Mouse (Mus musculus) left cerebral cortex, adult 11 months (tissue): ENCODE results near the gene Abcg5.

Experiments used
- DNase-seq: peaks from one replicate; pipeline ENCODE4 v3.0.0; 2022; ENCODE audit warnings: low spot score

The Abcg5 gene

GRCm38 (mm10) chr17:84682734-84683717 lies at the start of gene Abcg5:
Abcg5 (minus strand) TSS chr17:84683011.
- no peak for DNase-seq

DNA sequence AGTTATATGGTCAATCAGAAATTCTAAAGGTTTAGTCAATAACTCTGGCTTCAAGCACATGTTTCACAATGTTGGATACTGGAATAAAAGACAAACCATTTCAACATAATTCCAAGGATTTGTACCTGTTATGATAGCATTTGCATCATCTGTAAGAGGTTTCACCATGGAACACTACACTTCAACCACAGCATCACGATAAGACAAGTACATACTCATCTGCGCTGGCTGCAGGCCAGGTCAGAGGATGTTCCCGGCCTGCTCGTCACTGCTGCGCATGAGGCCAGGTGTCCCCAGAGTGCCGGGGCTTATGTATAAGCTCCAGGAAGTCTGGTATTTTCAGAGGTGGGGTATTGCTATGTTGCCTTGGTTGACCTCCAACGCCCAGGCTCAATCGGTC lies 49.8 kb upstream of the Abcg5 start:
- no peak for DNase-seq

DNA sequence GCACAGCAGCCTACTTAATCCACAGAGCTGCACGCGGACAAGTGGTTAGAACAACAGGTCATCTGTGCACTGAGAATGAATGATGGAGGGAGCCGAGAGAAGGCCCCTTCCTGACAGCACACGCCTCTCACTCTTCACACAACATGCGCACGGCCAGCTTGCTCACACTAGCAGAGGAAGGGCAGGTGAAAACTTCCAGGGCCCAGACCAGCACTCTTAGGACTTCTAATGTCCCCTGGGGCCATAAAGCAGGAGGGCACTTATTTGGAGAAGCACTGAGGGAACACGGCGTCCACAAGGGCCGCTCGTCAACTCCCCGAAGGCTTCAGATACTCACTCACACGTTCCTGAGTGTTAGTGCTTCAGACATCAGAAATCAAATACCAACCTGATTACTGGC lies 48.5 kb upstream of the Abcg5 start:
- DNase-seq = no peak

DNA sequence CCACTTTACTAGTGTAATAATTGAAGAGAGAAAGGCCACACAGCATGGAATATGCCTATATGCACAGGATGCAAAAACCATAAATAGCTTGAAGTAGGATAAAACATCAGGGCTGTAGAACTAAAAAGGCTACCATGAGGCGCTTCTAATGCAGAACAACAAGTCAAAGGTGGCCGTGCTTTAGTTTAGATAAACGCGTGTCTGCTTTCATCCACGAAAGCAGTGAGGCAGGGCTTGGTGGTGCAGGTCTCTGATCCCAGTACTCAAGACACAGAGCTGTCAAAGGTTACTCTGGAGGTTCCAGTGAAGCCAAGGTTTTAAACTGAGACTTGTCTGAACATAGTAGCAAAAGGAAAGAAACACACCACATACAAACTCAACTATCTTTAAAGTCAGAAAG lies 46.3 kb upstream of the Abcg5 start:
- no peak for DNase-seq

GRCm38 (mm10) chr17:84728201-84728911 lies 45.5 kb upstream of the Abcg5 start:
- no peak for DNase-seq

GRCm38 (mm10) chr17:84725163-84725562 lies 42.4 kb upstream of the Abcg5 start:
- no peak for DNase-seq

- no peak for DNase-seq
These were observed 41.2 kb upstream of the Abcg5 start for GRCm38 (mm10) chr17:84724028-84724427.

GRCm38 (mm10) chr17:84719105-84719504 lies 36.3 kb upstream of the Abcg5 start:
- no peak for DNase-seq

DNA sequence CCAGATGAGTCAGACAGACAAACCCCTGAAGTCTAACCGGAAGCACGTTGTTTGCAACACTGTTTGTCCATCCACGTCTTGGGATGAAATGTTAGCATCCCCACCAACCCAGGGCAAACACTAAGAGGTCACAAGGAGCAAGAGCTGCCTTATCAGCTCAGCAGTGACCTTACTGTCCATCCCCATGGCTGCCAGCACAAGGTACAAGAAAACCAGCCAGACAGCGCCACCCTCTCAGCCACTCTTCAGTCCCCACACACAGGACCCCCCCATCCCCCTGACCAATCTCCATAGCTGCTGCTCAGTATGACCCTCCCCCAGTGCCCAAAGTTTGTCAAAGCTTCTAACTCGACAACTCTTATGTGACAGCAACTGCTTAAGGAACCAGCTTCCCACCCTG lies 34.6 kb upstream of the Abcg5 start:
- DNase-seq = no peak

DNA sequence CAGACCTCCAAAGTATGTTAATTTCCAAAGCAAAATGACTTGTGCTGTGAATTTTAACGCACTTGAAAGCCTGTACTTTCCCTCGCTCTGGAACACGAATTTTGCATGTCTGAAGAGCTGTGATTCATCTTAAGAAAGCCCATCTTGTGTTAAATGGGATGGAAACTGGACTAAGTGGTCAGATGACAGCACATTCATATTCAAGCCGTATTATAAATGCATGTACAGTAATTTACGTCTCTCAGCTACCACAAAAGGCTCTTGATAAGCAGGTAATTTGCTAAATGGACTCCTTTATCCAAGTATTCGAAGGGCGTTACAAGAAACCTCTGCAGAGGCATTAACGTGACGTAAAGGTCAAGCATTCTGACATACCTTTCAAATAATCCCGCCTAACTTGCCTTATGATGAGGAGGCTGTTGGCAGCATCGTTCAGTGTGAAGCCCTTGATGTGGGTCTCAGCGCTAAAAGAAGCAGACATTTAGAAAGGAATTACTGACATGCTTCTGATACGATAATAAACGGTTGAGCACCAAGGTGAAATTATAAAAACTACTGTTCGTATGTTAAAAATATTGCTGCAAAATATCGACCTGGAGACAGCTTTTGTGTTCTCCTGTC lies 33.6 kb upstream of the Abcg5 start:
- no peak for DNase-seq

DNA sequence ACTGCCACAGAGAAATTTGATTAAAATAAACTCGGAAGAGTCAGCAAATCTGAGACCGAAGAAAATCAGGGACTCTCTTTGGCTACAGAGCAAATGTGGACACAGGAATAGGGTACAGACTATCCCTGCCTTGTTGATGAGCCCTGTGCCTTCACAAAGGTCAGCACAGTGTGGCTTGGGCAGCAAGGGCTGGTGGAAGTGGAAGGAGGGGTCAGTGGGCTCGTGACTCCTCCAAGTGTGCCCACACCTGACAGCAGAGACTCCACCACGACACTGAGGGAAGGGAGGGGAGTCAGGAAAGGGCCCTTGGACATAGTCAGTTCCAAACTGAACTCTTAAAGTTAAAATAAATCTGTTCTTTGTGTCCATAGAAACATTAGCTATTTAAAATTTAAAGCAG lies 32.1 kb upstream of the Abcg5 start:
- no peak for DNase-seq

- DNase-seq = peak; percentile 28
These were observed 30.9 kb upstream of the Abcg5 start for GRCm38 (mm10) chr17:84713563-84714164.

DNA sequence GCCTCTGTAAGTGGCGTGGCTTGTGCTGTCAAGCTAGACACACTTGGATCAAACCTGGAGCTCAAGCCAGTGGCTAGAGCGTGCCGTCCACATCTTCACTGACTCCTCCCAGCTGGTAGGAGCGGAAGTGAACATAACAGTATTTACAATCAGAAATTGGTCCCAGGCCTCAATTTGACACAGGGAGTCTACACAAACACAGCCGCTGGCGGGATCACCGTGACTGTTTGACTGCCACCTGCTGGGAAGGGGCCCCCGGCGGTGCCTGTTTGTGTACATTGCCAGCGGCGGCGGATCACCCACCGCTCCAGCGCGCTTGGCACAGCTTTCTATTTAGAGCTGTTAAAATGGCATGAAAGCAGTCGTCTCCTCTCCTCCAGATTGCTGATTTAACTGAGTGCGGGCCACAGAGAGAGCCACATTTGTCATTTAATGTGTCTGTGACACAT lies 26.6 kb upstream of the Abcg5 start:
- DNase-seq = no peak

DNA sequence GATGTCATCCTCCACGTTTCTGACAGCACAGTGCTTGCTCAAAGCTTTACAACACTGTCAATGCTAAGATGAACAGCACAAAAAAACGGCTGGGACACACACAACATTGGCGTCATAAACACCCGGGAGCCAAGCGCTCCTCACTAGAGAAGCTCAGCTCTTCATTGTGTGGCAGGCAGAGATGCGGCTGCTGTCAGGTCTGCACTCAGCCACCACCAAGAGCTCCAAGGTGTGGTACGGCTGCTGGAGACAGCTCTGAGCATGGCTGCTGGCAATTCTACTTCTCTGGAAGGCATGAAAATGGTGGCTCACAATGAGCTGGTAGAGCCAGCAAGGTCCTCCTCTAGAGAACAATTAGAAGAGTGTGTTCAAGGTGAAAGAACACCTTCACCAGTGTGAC lies 26.0 kb upstream of the Abcg5 start:
- DNase-seq = no peak

DNA sequence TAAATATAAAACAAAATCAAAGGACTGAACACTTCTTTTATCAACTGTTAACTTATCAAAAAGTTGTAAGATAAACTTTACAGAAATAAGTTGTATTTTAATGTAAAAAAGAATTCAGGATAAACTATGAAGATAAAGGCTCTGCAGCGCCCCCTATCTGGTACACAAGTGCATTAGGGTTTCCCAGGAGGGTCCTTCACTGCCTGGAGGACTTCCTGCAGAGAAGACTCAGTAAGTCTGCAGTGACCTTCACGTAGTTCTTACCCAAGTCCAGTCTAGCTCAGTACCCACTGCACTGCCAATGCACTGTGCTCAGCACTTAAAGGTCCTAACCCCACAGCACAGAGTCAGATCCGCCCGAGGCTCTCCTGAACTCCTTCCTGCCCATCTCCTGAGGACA lies 24.6 kb upstream of the Abcg5 start:
- DNase-seq = no peak

GRCm38 (mm10) chr17:84698727-84699126 lies 15.9 kb upstream of the Abcg5 start:
- peak; percentile 53 for DNase-seq

GRCm38 (mm10) chr17:84696537-84696936 lies 13.7 kb upstream of the Abcg5 start:
- DNase-seq = no peak

DNA sequence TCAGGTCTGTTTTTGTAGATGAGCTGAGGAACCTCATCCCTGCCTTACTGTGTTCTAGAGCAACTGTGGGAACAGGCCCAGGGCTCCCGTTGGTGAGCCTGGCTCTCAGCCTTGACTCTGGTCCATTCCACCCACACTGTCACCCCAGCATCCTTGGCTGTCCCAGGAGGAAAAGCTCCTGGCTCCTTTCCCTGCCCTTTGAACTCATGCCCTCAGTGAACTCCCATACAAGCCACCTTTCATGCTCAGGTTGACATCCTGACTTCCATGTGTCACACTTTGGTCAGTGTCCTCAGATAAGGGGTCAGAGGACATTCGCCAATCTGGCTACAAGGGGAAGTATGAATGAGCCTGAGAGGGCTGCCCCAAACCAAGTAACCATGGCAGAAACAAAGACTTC lies 10.9 kb upstream of the Abcg5 start:
- DNase-seq = no peak

DNA sequence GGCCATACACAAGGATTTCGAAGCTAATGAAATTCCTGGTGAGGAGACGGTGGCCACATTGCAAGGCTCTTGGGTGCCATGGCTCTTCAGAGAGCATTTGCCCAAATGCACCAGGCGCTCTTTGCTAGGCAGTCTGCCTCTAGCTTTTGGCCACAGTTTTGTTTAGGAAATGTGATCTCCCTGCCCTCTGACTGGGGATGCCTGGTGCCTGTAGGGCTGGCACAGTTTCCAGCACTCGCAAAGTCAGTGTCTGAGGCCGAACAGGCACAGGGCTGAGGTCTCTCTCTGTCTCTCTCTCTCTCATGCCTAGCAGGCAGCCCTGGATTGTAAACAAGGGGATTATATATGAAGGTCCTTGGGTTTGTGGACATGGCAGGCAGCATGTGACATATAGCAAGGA lies 7.3 kb upstream of the Abcg5 start:
- no peak for DNase-seq

- no peak for DNase-seq
These were observed 6.5 kb upstream of the Abcg5 start for GRCm38 (mm10) chr17:84689316-84689715.

GRCm38 (mm10) chr17:84688834-84689233 lies 6.0 kb upstream of the Abcg5 start:
- DNase-seq = no peak

DNA sequence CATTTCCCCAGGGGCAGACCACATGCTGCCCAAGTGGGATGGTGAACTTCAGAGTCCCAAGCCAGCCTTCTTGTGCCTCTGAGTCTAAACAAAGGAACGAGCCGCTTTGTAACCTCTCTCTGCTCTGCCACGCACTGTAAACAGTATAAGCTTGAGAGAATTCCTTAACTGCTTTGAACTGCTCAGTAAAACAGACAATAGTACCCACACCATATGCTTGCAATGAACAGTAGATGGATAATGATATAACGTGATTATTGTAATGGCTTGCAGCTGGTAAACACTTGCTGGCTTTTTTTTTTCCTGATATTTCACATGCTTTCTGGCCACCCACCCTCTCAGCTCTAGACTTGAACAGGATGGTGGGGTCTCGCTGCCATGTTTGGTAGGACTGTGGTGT lies 5.2 kb upstream of the Abcg5 start:
- no peak for DNase-seq
